Mouse (Mus musculus) mouse trophoblast stem cell (cell line): ENCODE measurements around the gene Prkag1.

Source experiments
- in situ Hi-C, 2 experiments: fragments of 300-500 bp; cut with MseI, MboI; formaldehyde crosslinking; loops; 2 replicates in 1 of 2; 3 replicates in 1 of 2; pipeline ENCODE4 v1.15.1; 2025

The Prkag1 gene

DNA sequence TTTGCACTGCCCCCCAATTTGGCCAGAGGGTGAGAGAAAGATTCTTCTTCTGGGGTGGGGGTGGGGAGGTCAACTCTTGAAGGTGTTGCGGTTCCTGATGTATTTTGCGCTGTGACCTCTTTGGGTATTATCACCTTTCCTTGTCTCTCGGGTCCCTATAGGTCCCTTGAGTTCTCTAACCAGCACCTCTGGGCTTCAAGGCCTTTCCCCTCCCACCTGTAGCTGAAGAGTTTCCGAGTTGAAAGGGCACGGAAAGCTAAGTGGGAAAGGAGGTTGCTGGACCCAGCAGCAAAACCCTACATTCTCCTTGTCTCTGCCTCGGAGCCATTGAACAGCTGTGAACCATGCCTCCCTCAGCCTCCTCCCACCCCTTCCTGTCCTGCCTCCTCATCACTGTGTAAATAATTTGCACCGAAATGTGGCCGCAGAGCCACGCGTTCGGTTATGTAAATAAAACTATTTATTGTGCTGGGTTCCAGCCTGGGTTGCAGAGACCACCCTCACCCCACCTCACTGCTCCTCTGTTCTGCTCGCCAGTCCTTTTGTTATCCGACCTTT lies 38.1 kb downstream of the Prkag1 start:
- in situ Hi-C loops: no loop called here

DNA sequence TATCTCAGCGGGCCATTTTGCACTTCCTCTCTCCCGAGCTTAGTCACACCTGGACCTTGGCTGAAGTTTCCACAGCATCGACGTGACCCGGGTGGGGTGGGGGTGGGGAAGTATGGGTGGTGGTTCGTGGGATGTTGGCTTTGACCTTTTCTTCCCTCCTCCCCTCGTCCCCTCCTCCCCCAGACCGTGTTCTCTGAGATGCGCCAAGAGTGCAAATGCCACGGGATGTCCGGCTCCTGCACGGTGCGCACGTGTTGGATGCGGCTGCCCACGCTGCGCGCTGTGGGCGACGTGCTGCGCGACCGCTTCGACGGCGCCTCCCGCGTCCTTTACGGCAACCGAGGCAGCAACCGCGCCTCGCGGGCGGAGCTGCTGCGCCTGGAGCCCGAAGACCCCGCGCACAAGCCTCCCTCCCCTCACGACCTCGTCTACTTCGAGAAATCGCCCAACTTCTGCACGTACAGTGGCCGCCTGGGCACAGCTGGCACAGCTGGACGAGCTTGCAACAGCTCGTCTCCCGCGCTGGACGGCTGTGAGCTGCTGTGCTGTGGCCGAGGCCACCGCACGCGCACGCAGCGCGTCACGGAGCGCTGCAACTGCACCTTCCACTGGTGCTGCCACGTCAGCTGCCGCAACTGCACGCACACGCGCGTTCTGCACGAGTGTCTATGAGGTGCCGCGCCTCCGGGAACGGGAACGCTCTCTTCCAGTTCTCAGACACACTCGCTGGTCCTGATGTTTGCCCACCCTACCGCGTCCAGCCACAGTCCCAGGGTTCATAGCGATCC lies 38.9 kb downstream of the Prkag1 start:
- in situ Hi-C loops: no loop called here

GRCm38 (mm10) chr15:98791771-98792170 lies 39.5 kb downstream of the Prkag1 start:
- in situ Hi-C loops: no loop called here

DNA sequence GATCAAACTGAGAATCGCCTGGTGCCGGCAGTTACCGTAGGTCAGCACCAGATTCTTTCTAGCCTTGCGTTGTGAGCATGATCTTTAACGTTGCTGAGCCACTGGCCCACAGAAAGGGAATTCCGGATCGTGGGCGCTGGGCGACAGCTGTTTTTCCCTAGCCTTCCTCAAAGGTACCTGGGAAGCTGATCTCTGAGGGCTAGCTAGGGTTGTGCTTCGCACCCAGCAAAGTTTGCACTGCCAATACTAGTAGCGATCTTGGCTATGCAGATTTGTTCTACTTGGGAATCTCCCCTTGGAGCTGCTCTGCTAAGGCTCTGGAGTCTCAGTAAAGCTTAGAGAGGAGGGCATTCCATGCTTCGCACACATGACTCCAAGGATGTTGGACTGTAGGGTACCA lies 40.1 kb downstream of the Prkag1 start:
- in situ Hi-C loops: no loop called here

DNA sequence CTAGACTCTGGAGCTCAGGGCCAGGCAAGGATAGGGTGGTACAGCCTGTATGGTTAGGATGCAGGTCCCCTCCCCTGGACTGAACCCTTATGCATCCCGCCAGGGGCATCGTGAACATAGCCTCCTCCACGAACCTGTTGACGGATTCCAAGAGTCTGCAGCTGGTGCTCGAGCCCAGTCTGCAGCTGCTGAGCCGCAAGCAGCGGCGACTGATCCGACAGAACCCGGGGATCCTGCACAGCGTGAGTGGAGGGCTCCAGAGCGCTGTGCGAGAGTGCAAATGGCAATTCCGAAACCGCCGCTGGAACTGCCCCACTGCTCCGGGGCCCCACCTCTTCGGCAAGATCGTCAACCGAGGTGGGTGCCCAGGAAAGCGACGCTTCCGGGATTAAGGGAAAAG lies 40.6 kb downstream of the Prkag1 start:
- in situ Hi-C loops: no loop called here

GRCm38 (mm10) chr15:98789661-98790535 lies 41.4 kb downstream of the Prkag1 start, which contains the start of gene Wnt1:
TSS of gene Wnt1 (plus strand) at chr15:98789857.
- in situ Hi-C loops: no loop called here

DNA sequence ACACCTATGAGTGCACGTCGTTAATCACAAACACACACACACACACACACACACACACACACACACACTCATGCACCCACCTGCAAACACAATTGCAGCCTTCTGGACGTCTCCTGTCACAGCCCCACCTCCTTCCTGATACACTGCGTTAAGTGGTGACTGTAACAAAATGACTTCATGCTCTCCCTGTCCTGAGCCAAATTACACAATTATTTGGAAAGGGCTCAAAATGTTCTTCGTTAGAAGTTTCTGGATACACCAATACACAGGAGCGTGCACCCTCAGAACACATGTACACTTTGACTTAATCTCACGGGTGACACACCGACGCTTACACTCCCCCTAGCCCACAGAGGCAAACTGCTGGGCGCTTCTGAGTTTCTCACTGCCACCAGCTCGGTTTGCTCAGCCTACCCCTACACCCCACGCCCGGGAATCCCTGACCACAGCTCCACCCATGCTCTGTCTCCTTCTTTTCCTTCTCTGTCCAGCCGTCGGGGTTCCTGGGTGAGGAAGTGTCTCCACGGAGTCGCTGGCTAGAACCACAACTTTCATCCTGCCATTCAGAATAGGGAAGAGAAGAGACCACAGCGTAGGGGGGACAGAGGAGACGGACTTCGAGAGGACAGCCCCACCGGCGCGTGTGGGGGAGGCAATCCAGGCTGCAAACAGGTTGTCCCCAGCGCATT lies 42.2 kb downstream of the Prkag1 start:
- in situ Hi-C loops: no loop called here

DNA sequence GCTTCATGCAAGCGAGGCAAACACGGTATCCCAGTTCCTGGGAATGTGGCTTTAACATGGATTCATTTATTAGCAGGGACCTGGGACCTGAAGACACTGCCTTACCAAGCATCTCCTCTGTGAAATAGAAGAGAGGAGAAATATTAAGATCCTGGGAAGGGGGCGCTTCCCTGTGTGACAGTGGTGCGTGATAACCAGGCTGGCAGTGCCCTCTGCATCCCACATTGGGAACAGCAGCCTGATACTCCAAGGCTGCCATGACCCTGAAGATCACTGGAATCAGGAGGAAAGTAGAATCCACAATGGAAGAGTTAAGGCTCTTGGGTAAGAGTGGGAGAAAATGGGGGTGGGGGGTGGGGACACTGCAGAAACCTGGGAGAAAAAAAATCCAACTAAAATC lies 43.4 kb downstream of the Prkag1 start:
- in situ Hi-C loops: no loop called here

DNA sequence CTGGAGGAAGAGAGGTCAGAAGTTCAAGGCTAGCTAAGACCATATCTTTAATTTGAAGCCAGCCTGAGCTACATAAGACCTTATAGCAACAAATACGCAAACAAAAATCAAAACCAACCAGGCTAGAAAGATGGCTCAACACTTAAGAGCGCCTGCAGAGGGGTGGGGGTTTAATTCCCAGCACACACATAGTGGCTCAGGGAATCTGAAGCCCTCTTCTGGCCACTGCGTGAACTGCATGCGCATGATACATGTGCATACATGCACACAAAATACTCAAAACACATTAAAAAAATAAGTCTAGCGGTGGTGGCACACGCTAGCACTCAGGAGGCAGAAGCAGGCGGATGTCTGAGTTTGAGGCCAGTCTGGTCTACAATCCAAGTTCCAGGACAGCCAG lies 45.6 kb downstream of the Prkag1 start:
- in situ Hi-C loops: no loop called here

DNA sequence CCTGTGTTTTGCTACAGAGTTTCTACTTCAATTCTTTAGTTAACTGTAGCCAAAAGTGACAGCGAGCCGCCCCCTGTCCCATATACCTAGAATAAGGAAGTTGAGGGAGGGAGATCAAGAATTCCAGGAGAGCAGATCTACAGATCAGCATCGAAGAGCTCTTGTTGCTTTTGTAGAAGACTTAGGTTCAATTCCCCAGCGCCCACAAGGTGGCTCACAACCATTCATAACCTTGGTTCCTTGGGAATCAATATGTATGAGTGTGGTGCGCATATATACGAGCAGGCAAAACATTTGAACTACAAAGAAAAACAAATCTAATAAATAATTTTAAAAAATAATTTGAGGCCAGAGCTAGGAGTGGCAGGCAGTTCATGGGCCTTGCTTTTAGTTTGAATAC lies 50.2 kb downstream of the Prkag1 start:
- in situ Hi-C loops: no loop called here

DNA sequence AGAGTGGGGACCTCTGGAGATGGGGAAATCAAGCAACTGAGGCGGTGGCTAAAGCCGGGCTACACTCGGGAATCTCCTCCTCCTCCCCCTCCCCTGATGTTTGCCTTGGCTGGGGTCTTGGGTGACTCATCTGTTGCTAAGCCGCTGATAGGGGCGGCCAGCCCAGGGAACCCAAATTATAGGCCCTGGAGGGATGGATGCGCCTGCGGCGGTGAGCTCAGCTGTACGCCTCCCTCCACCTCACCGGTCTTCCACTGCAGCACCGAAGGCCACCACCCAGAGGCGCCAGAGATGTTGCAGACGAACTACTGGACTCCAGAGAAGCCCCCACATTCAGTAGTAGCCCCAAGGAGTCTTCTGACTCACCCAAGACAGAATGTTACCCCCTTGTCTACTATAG lies 50.7 kb downstream of the Prkag1 start:
- in situ Hi-C loops: no loop called here

DNA sequence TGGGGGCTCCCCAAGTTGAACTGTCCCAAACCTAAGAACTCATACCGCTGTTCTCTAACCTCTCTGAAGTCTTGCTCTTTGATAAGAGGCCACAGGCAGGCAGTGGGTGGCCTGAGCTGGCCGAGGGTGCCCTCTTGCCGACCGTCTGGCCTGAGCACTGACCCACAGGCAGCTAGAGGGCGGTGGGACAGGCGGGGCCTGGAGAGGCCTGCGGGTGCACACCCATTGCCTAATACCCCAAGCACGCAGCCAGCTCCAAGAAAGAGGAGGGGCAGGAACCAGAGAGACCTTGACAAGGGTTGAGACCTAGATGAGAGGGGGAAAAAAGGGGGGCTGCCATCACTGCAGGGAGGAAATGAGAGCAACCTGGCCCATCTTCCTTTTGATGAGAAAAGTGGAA lies 51.2 kb downstream of the Prkag1 start:
- in situ Hi-C loops: no loop called here

- in situ Hi-C loops: no loop called here
Measured at GRCm38 (mm10) chr15:98778806-98779205, 52.5 kb downstream of the Prkag1 start.

DNA sequence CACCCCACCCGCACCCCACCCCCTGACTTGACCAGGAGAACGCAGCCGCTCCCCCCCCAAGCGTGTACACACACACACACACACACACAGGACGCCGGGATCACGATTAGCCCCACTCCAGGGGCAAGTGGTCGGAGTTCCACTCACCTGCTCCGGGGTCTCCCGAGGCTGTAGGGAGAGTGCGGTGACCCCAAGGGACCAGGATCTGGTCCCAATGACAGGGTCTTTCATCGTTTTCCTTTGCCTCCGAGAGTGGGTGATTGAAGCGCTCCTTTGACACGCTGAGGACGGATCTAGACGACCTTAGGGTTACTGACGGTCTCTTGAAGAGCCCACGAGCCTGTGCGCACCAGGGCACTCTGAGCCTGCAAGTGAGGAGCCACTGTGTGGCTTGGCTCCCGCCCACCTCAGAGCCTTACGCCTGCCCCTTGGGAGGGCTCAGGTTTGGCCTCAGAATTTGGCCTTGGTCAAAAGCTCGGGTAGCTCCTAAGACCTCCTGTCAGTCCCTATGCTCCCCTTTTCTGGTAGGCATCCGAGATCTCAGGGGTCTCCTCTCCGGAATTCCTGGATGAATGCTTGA lies 53.0 kb downstream of the Prkag1 start:
- in situ Hi-C loops: no loop called here

- in situ Hi-C loops: no loop called here
Measured at GRCm38 (mm10) chr15:98777762-98778161, 53.6 kb downstream of the Prkag1 start, which contains the start of gene Wnt10b. TSS of gene Wnt10b (minus strand) at chr15:98778150.

- in situ Hi-C loops: no loop called here
Measured at GRCm38 (mm10) chr15:98777005-98777616, 54.2 kb downstream of the Prkag1 start.

DNA sequence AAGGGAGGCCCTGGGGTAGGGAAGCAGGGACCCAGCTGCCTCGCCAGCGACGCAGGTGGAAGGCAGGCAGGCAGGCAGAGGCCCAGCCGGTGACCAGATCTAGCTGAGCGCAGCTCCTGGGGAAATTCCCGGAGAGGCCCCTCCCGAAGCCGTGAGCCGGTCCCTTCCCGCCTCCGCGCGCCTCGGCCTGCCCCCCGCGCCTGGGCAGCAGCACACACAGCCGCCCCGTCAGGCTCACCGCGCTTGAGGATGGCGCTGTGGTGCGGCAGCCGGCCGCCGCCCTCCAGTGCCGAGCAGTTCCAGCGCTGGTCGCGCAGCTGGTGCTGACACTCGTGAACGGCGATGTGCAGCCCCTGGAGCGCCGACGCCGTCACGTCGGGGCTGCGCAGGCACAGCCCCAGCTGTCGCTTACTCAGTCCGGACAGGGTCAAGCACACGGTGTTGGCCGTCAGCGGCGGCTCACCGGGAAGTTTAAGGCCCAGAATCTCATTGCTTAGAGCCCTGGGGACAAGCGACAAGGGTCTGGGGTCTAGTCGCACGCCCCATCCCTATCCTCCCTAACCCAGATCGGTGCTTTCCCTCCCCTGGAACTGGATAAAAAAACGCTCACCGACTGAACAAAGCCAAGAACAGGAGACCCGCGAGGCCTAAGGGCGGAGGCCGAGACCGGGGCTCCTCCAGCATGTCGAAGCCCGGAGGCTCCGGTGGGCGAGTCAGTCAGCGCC lies 54.9 kb downstream of the Prkag1 start:
- in situ Hi-C loops: no loop called here

- in situ Hi-C loops: no loop called here
Measured at GRCm38 (mm10) chr15:98775533-98775932, 55.8 kb downstream of the Prkag1 start.

GRCm38 (mm10) chr15:98774096-98774495 lies 57.2 kb downstream of the Prkag1 start:
- in situ Hi-C loops: no loop called here

DNA sequence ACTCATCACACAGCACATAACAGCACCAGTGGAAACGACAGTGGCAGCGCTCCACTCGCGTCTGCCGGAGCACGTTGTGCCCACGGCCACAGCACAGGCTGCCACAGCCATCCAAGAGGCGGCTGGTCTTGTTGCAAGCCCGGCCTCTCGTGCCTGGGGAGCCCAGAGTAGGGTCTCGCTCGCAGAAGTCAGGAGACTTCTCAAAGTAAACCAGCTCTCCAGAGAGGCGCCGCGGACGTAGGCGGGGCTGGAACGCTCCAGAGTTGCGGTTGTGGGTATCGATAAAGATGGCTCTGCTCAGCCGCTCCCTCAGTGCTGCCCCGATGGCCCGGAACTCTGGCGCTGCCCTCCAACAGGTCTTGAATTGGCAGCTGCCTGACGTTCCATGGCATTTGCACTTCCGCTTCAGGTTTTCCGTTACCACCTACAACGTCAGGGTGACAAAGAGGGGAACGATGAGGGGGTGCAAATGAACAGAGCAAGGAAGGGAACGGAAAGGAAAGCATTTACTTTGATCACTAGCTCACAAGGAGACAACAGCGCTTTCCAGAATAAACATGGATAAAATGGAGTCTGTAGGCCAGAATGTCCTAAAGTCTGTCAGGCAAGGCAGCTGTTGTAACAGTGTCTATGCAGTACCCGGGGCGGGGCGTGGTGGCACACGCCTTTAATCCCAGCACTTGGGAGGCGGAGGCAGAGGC lies 58.7 kb downstream of the Prkag1 start:
- in situ Hi-C loops: no loop called here
